In the genomic region with DNA sequence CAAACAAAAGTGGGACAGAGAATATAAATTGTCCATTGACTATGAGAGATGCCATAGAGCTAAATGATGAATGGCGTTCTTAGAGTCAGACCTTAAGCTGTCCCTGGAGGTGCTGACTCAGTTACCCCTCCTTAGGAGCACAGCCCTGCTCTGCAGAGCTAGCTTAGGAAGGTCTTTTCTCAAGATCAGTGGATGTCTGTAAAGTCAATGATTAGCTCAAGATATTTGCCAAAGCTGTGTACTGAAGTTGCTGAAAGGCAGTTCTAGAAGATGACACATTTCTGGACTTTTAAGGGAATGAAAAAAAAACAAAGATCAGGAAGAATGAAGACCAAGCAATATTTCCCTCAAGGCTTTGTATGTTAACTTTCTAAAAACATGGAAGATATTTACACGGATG, we compare ENCODE assay signal across 22 mouse cellular contexts. TPM values are rescaled to one million over a fixed set of nuclear protein-coding genes. Genes with fewer than 3 reads are reported as not detected.
DNase-seq lines count a peak whose midpoint lies in the region; ATAC-seq and TF ChIP-seq lines count a peak whose summit lies in the region.
"Had no signal": no experiment of that assay in that cellular context is flagged by ENCODE, and none has a peak within 500 bp of the region (broad histone marks: within the 10 kb centered on the region; RNA-seq: fewer than 3 reads in every experiment).

No protein-coding gene starts in this region.

- H3K27ac ChIP-seq in kidney, adult 2 months (ENCODE audit: insufficient read depth, low read depth, low read length): no peak overlapping the region
- no peak overlapping the region for H3K27ac ChIP-seq in kidney, embryonic 14.5 days (ENCODE audit: low read depth, low read length)
- H3K27ac ChIP-seq in kidney, embryonic 16.5 days (ENCODE audit: low read length): no peak overlapping the region
- H3K27ac ChIP-seq: embryonic facial prominence, embryonic 13.5 days; embryonic facial prominence, embryonic 15.5 days; forebrain, embryonic 10.5 days; forebrain, embryonic 12.5 days had no signal

- peaks cover 5% of the 10 kb centered on the region for H3K36me3 ChIP-seq in kidney, adult 2 months (ENCODE audit: control insufficient read depth, insufficient read depth, low read length)
- no peaks in the 10 kb centered on the region for H3K36me3 ChIP-seq in kidney, embryonic 14.5 days (ENCODE audit: control insufficient read depth, insufficient read depth, low read length)
- H3K36me3 ChIP-seq in kidney, embryonic 16.5 days (ENCODE audit: insufficient read depth, low read length): 0 out of 2 replicates have a peak, but pooled peaks cover 5% of the 10 kb centered on the region
- H3K36me3 ChIP-seq: embryonic facial prominence, embryonic 13.5 days; embryonic facial prominence, embryonic 15.5 days; forebrain, embryonic 10.5 days; forebrain, embryonic 12.5 days had no signal

- H3K4me3 ChIP-seq in kidney, adult 2 months (ENCODE audit: insufficient read depth, low read depth, low read length): no peak overlapping the region
- no peak overlapping the region for H3K4me3 ChIP-seq in kidney, embryonic 14.5 days (ENCODE audit: low read length)
- H3K4me3 ChIP-seq in kidney, embryonic 16.5 days (ENCODE audit: low read length): no peak overlapping the region
- H3K4me3 ChIP-seq: embryonic facial prominence, embryonic 13.5 days; embryonic facial prominence, embryonic 15.5 days; erythroblast, embryonic 14.5 days; forebrain, embryonic 10.5 days; forebrain, embryonic 12.5 days had no signal

- no peaks in the 10 kb centered on the region for H3K9me3 ChIP-seq in kidney, embryonic 14.5 days (ENCODE audit: control insufficient read depth, low read length)
- no peaks in the 10 kb centered on the region for H3K9me3 ChIP-seq in kidney, embryonic 16.5 days (ENCODE audit: low read length)
- H3K9me3 ChIP-seq: embryonic facial prominence, embryonic 13.5 days; embryonic facial prominence, embryonic 15.5 days; forebrain, embryonic 10.5 days; forebrain, embryonic 12.5 days had no signal

- peak; percentile 66 for DNase-seq in kidney, adult 2 months
- peak; percentile 5 for DNase-seq in kidney, postnatal 14 days
- DNase-seq in natural killer cell, adult 2 months (ENCODE audit: low spot score in 2 of 2): no peak
- DNase-seq: adrenal gland, adult 2 months; adrenal gland, postnatal 10 days; adrenal gland, postnatal 25 days; cerebellum, adult 11 months; cerebellum, adult 18-20 months; cerebellum, adult 8-10 months; cerebellum, adult 9-11 months; cerebellum, postnatal 14 days; cerebellum, postnatal 36 days; embryo, embryonic 11 days had no signal

- no peaks in the 10 kb centered on the region for H3K4me1 ChIP-seq in kidney, adult 2 months (ENCODE audit: control insufficient read depth, insufficient read depth, low read length)
- no peaks in the 10 kb centered on the region for H3K4me1 ChIP-seq in kidney, embryonic 14.5 days (ENCODE audit: control insufficient read depth, insufficient read depth, low read length)
- no peaks in the 10 kb centered on the region for H3K4me1 ChIP-seq in kidney, embryonic 16.5 days (ENCODE audit: insufficient read depth, low read length)
- H3K4me1 ChIP-seq: embryonic facial prominence, embryonic 13.5 days; embryonic facial prominence, embryonic 15.5 days; forebrain, embryonic 10.5 days; forebrain, embryonic 12.5 days had no signal

- WGBS in kidney, adult 2 months: 68% methylated on average over 2 of the region's 2 CpGs
- WGBS in kidney, embryonic 14.5 days: 93% methylated on average over 2 of the region's 2 CpGs
- WGBS in kidney, embryonic 16.5 days: 88% methylated on average over 2 of the region's 2 CpGs

- no peak overlapping the region for H3K9ac ChIP-seq in kidney, embryonic 14.5 days (ENCODE audit: low read depth, low read length)
- no peak overlapping the region for H3K9ac ChIP-seq in kidney, embryonic 16.5 days (replicated peaks; ENCODE audit: low read length)
- H3K9ac ChIP-seq: embryonic facial prominence, embryonic 13.5 days; embryonic facial prominence, embryonic 15.5 days; forebrain, embryonic 12.5 days had no signal

- no peak for TF ChIP-seq POLR2A in kidney, adult 2 months (IDR thresholded peaks at IDR 0.05; ENCODE audit: low read depth, low read length)

- no peaks in the 10 kb centered on the region for H3K27me3 ChIP-seq in kidney, adult 2 months (replicated peaks; ENCODE audit: control insufficient read depth, insufficient read depth, low read length)
- H3K27me3 ChIP-seq in kidney, embryonic 14.5 days (ENCODE audit: control insufficient read depth, insufficient read depth, low read length): no peaks in the 10 kb centered on the region
- H3K27me3 ChIP-seq in kidney, embryonic 16.5 days (ENCODE audit: insufficient read depth, low read length): no peaks in the 10 kb centered on the region
- H3K27me3 ChIP-seq: embryonic facial prominence, embryonic 13.5 days; embryonic facial prominence, embryonic 15.5 days; forebrain, embryonic 12.5 days had no signal

- ATAC-seq in kidney, embryonic 14.5 days (ENCODE audit: low FRiP score, low TSS enrichment): no peak
- ATAC-seq in kidney, embryonic 16.5 days (ENCODE audit: low FRiP score, low TSS enrichment): no peak
- ATAC-seq: forebrain, embryonic 14.5 days; forebrain, embryonic 16.5 days had no signal

- TF ChIP-seq CTCF in kidney, adult 2 months (conservative IDR thresholded peaks at IDR 0.05; ENCODE audit: insufficient read depth, insufficient read length, low read depth, low read length): no peak

- no peak overlapping the region for H3K4me2 ChIP-seq in kidney, embryonic 14.5 days (replicated peaks; ENCODE audit: low read depth, low read length)
- no peak overlapping the region for H3K4me2 ChIP-seq in kidney, embryonic 16.5 days (replicated peaks; ENCODE audit: low read depth, low read length)
- H3K4me2 ChIP-seq: embryonic facial prominence, embryonic 13.5 days; embryonic facial prominence, embryonic 15.5 days; forebrain, embryonic 12.5 days had no signal

RNA-seq across cellular contexts. Expression of a gene that starts 50.3 kb away (rescaled TPM):
- 17.5 and 20.3 TPM in 2 replicates for polyA plus RNA-seq in kidney, adult 2 months (2012; rRNA removed)
- polyA plus RNA-seq in kidney, embryonic 14.5 days (2014; fragmentation: Nextera tagmentation; extraction: Ambion mirVana): 24.0 and 26.2 TPM in 2 replicates
- polyA plus RNA-seq in kidney, embryonic 16.5 days (2015; fragmentation: Nextera tagmentation; extraction: Ambion mirVana): 22.7 and 26.1 TPM in 2 replicates

Comparison
In these comparisons a context has a peak if more than half of its experiments do, and no peak if none do; other contexts are left out.
1. DNase-seq: peak in kidney, adult 2 months (single experiment) and kidney, postnatal 14 days (single experiment); none in natural killer cell, adult 2 months (0 of 2).